Mouse (Mus musculus) limb, embryonic 14.5 days (tissue): ENCODE measurements around the gene Fam129a. TPM values are rescaled to one million over a fixed set of nuclear protein-coding genes. Genes with fewer than 3 reads are reported as not detected.

Experiments
- ATAC-seq: fragments of 200-750 bp; cut with Nextera tagmentation; 2 replicates; pipeline ENCODE4 v1.8.0; 2017; ENCODE audit warnings: low read depth, moderate number of reproducible peaks, moderate TSS enrichment; ENCODE audit not compliant: low FRiP score
- DNase-seq: peaks from one replicate; pipeline ENCODE4 v3.0.0-alpha.2; 2015; ENCODE audit warnings: low spot score
- H3K27ac ChIP-seq: fragments of 300-500 bp; sonication (generic); replicated peaks from 2 replicates; pipeline ENCODE4 v1.5.1; 2014; ENCODE audit warnings: low read depth, mild to moderate bottlenecking, low read length, moderate library complexity, mixed read lengths
- H3K27me3 ChIP-seq: fragments of 300-500 bp; sonication (generic); 2 replicates; pipeline ENCODE4 v1.6.1; 2014; ENCODE audit warnings: low read length, mixed read lengths; ENCODE audit not compliant: control insufficient read depth, insufficient read depth
- H3K36me3 ChIP-seq: fragments of 300-500 bp; sonication (generic); 2 replicates; pipeline ENCODE4 v1.6.1; 2014; ENCODE audit warnings: mild to moderate bottlenecking, low read length, moderate library complexity, mixed read lengths; ENCODE audit not compliant: control insufficient read depth, insufficient read depth
- H3K4me1 ChIP-seq: fragments of 300-500 bp; sonication (generic); 2 replicates; pipeline ENCODE4 v1.6.1; 2014; ENCODE audit warnings: antibody characterized with exemption, low read length, mixed read lengths; ENCODE audit not compliant: control insufficient read depth, insufficient read depth
- H3K4me2 ChIP-seq: fragments of 300-500 bp; sonication (generic); replicated peaks from 2 replicates; pipeline ENCODE4 v1.6.1; 2014; ENCODE audit warnings: low read depth, mild to moderate bottlenecking, low read length, moderate library complexity; ENCODE audit not compliant: severe bottlenecking
- H3K4me3 ChIP-seq: fragments of 300-500 bp; sonication (generic); replicated peaks from 2 replicates; pipeline ENCODE4 v1.5.1; 2014; ENCODE audit warnings: low read length
- H3K9ac ChIP-seq: fragments of 300-500 bp; sonication (generic); 2 replicates; pipeline ENCODE4 v1.6.1; 2014; ENCODE audit warnings: mild to moderate bottlenecking, low read depth, low read length, moderate library complexity; ENCODE audit not compliant: severe bottlenecking
- H3K9me3 ChIP-seq: fragments of 300-500 bp; sonication (generic); 2 replicates; pipeline ENCODE4 v1.6.1; 2016; ENCODE audit warnings: low read length; ENCODE audit not compliant: control insufficient read depth
- POLR2A ChIP-seq: fragments of 200-500 bp; IDR thresholded peaks from 2 replicates; pipeline ENCODE4 v1.8.0; 2012; ENCODE audit warnings: inconsistent platforms, mild to moderate bottlenecking, moderate library complexity, borderline replicate concordance; ENCODE audit not compliant: insufficient read depth, insufficient read length; ENCODE audit errors: extremely low read depth
- WGBS: fragments of 180-500 bp; shearing (Covaris S2); extraction: QIAGEN DNeasy Blood & Tissue Kit; methylation state at CpG from one replicate; pipeline ENCODE4 v1.1.7; 2014; 5-methylcytosine and 5-hydroxymethylcytosine counted together
- polyA plus RNA-seq, 2 experiments: library from polyadenylated mRNA; depleted of rRNA in 1 of 2; stranded (reverse) in 1 of 2; unstranded in 1 of 2; fragments of >200 nt; fragmentation: Nextera tagmentation in 1 of 2; extraction: Ambion mirVana in 1 of 2; gene quantifications; 2 replicates each; pipeline versions ENCODE4 v1.2.1 to v1.2.3; 2012 to 2014

Gene Fam129a
- polyA plus RNA-seq, 2 experiments: 11.1 to 14.7 TPM

DNA sequence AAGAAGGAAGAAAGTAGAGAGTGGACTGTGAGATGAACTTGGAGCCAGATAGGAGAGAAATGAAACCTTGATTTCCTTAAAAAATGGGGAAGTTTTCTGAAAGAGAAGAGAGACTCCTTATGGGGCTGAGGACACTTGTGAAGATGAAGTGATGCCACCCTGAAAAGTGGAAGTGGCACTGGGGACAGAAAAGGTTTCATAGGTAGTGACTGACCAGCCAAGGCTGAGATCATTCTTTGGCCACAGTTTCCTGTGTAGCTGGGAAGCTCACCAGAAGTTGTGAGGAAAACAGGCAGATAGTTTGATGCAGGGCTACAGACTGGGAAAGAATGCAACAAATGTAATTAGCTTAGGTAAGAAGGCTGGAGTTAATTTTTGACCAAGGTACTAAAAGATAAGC is 49.7 kb downstream of the Fam129a start:
- Histone ChIP-seq H3K4me3 (no peak overlapping the region), H3K9me3 (no peaks in the 10 kb centered on the region), H3K27me3 (no peaks in the 10 kb centered on the region), H3K27ac (no peak overlapping the region), H3K9ac (no peak overlapping the region), H3K4me2 (no peak overlapping the region), H3K4me1 (no peaks in the 10 kb centered on the region), H3K36me3 (no peaks in the 10 kb centered on the region)
- no peak for ATAC-seq
- TF ChIP-seq POLR2A: no peak
- DNase-seq: no peak

DNA sequence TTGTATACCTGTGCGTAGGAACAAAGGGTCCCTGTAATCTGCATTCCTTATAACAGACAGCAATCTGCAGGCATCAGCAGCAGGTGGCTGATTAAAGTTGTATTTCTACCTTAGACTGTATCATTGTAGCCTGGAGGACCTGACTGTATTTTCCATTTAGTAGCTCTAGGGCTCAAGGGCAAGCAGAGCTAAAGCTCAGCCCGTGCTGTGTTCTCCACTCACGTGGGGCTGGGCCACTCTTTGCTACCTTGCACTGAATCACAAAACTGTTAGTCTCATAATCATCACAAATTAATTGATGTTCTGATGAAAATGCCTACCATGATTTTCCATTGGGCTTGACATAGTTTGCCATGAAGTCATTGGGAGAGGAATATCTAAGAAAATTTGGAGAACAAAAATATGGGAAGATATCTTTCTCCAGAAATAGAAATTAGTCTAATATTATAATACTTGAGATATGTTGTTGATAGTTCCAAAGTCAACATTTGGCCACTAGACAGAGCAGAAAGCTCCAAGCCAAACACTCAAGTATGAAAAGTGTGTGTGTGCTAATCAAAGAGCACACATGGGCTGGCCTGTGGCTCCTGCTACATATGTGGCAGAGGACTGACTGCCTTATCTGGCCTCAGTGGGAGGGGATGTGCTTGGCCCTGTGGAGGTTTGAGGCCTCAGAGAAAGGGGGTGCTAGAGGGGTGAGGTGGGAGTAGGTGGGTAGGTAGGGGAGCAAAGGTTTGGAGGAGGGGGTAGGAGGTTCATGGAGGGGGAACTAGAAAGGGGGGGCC is 53.6 kb downstream of the Fam129a start:
- no peak overlapping the region for H3K4me2 ChIP-seq
- no peak overlapping the region for H3K27ac ChIP-seq
- no peaks in the 10 kb centered on the region for H3K36me3 ChIP-seq
- ATAC-seq: no peak
- no peaks in the 10 kb centered on the region for H3K27me3 ChIP-seq
- H3K9ac ChIP-seq: no peak overlapping the region
- DNase-seq: no peak
- no peaks in the 10 kb centered on the region for H3K4me1 ChIP-seq
- H3K9me3 ChIP-seq: no peaks in the 10 kb centered on the region
- 83% methylated on average over 3 of the region's 3 CpGs for WGBS
- TF ChIP-seq POLR2A: no peak
- no peak overlapping the region for H3K4me3 ChIP-seq

DNA sequence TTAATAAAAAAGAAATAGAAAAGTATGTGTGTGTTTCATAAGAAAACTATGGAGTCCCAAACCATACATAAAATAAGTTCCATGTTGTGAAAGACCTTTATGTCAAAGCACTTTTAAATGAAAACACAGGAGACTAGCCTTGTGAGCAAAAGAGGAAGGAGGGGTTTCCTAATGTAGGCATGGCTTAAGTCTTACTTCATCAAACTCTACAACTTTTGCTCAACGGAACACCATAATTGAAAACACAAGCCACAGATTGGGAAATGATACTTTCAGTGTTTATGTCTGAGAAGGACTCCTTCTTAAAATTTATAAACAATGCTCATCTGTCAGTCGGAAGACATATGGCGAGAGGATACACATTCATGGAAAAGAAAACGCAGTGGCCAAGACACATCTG is 54.3 kb downstream of the Fam129a start:
- H3K9me3 ChIP-seq: no peaks in the 10 kb centered on the region
- no peak overlapping the region for H3K27ac ChIP-seq
- H3K9ac ChIP-seq: no peak overlapping the region
- no peak for TF ChIP-seq POLR2A
- H3K4me1 ChIP-seq: no peaks in the 10 kb centered on the region
- DNase-seq (no peak), ATAC-seq (no peak)
- H3K4me2 ChIP-seq: no peak overlapping the region
- WGBS: 82% methylated on average over 4 of the region's 4 CpGs
- no peak overlapping the region for H3K4me3 ChIP-seq
- no peaks in the 10 kb centered on the region for H3K36me3 ChIP-seq
- H3K27me3 ChIP-seq: no peaks in the 10 kb centered on the region

DNA sequence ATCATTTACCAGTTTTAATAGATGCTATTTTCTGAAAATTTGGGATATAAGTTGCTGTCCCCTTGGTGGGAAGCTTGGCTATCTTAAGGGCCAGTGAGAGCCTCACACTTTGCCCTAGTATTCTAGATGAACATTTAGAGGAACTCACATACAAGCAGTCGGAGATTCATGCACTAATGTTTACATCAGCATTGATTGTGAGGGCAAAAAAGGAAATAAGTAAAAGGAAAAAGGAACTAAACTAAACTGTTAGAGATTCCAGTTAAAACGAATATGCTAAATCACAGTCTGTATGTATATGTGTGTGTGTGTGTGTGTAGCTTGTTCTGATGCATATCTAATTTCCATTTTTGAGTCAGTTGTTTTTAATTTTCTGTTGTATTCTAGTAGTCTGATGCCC is 54.7 kb downstream of the Fam129a start:
- no peak overlapping the region for H3K4me2 ChIP-seq
- no peak for DNase-seq
- WGBS: 96% methylated on average over 2 of the region's 2 CpGs
- H3K9me3 ChIP-seq: no peaks in the 10 kb centered on the region
- H3K27me3 ChIP-seq: no peaks in the 10 kb centered on the region
- H3K9ac ChIP-seq: no peak overlapping the region
- H3K27ac ChIP-seq: no peak overlapping the region
- no peak for TF ChIP-seq POLR2A
- no peak for ATAC-seq
- H3K36me3 ChIP-seq: no peaks in the 10 kb centered on the region
- H3K4me1 ChIP-seq: no peaks in the 10 kb centered on the region
- H3K4me3 ChIP-seq: no peak overlapping the region

DNA sequence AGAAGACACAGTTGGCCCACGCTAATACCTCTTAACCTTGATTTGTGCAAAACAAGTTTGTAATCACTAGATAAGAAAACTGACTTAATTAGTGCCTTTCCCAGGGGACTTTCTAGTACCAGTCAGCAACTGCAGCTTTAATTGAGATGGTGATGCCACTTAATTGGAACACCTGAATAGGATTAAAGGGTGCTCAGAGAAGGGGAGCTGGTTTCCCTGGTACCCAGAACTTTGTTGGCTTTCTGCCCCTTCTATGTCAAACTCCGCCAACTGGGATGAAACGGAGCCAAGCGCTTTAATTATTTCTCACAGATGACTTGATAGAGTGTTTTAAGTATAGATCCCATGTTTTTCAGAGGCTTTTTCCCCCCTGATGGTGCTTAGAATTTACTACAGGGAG is 55.6 kb downstream of the Fam129a start:
- no peaks in the 10 kb centered on the region for H3K4me1 ChIP-seq
- H3K36me3 ChIP-seq: no peaks in the 10 kb centered on the region
- no peak overlapping the region for H3K4me3 ChIP-seq
- no peaks in the 10 kb centered on the region for H3K9me3 ChIP-seq
- H3K27ac ChIP-seq: no peak overlapping the region
- no peaks in the 10 kb centered on the region for H3K27me3 ChIP-seq
- TF ChIP-seq POLR2A: no peak
- 64% methylated on average over 4 of the region's 4 CpGs for WGBS
- H3K9ac ChIP-seq: no peak overlapping the region
- H3K4me2 ChIP-seq: no peak overlapping the region
- DNase-seq (no peak), ATAC-seq (no peak)

DNA sequence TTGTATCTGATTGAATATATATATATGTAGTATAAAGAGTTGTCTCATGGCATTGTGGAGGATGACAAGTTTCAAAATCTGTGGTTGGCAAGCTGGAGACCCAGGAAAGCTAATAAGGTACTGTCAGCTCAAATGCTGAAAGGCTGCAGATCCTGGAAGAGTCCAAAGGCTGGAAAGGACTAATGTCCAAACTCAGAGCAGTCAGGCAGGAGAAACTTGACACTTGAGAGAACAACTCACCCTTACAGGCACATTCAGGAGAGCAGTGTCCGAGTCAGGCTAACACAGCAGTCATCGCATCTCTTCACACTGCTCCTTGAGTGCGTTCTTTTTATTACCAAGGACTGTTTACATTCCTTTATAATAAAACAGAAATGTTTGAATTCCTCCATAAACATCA is 56.2 kb downstream of the Fam129a start:
- Histone ChIP-seq H3K4me3 (no peak overlapping the region), H3K9me3 (no peaks in the 10 kb centered on the region), H3K4me2 (no peak overlapping the region), H3K4me1 (no peaks in the 10 kb centered on the region), H3K9ac (no peak overlapping the region), H3K36me3 (no peaks in the 10 kb centered on the region), H3K27me3 (no peaks in the 10 kb centered on the region), H3K27ac (no peak overlapping the region)
- WGBS: 24% methylated on average over 3 of the region's 3 CpGs
- TF ChIP-seq POLR2A: no peak
- DNase-seq (no peak), ATAC-seq (no peak)
